Mouse (Mus musculus) hindbrain, embryonic 14.5 days (tissue): ENCODE results near the gene Ctnnbl1. TPM values are rescaled to one million over a fixed set of nuclear protein-coding genes. Genes with fewer than 3 reads are reported as not detected.
A peak's percentile ranks its signal among the peaks of the same experiment; 100 is the strongest.

ENCODE experiments used
- ATAC-seq: fragments of 200-750 bp; cut with Nextera tagmentation; 2 replicates; pipeline ENCODE4 v1.8.0; 2017; ENCODE audit warnings: moderate number of reproducible peaks, mild to moderate bottlenecking, moderate TSS enrichment, moderate library complexity; ENCODE audit not compliant: low FRiP score
- DNase-seq: peaks from one replicate; pipeline ENCODE4 v3.0.0-alpha.2; 2015; ENCODE audit warnings: low spot score
- H3K27ac ChIP-seq: fragments of 300-500 bp; sonication (generic); 2 replicates; pipeline ENCODE4 v1.5.1; 2014; ENCODE audit warnings: mild to moderate bottlenecking, moderate library complexity
- H3K27me3 ChIP-seq: fragments of 300-500 bp; sonication (generic); 2 replicates; pipeline ENCODE4 v1.6.1; 2014; ENCODE audit warnings: mild to moderate bottlenecking, low read length, mixed read lengths; ENCODE audit not compliant: control insufficient read depth, insufficient read depth
- H3K36me3 ChIP-seq: fragments of 300-500 bp; sonication (generic); replicated peaks from 2 replicates; pipeline ENCODE4 v1.6.1; 2014; ENCODE audit not compliant: control insufficient read depth, insufficient read depth
- H3K4me1 ChIP-seq: fragments of 300-500 bp; sonication (generic); replicated peaks from 2 replicates; pipeline ENCODE4 v1.6.1; 2014; ENCODE audit warnings: antibody characterized with exemption, low read length, mixed read lengths; ENCODE audit not compliant: control insufficient read depth, insufficient read depth
- H3K4me2 ChIP-seq: fragments of 300-500 bp; sonication (generic); replicated peaks from 2 replicates; pipeline ENCODE4 v1.6.1; 2014; ENCODE audit warnings: mild to moderate bottlenecking, moderate library complexity
- H3K4me3 ChIP-seq: fragments of 300-500 bp; sonication (generic); replicated peaks from 2 replicates; pipeline ENCODE4 v1.5.1; 2014; ENCODE audit warnings: mild to moderate bottlenecking, low read length
- H3K9ac ChIP-seq: fragments of 300-500 bp; sonication (generic); 2 replicates; pipeline ENCODE4 v1.6.1; 2014
- H3K9me3 ChIP-seq: fragments of 300-500 bp; sonication (generic); 2 replicates; pipeline ENCODE4 v1.6.1; 2016; ENCODE audit warnings: low read length; ENCODE audit not compliant: control insufficient read depth
- WGBS: fragments of 180-500 bp; shearing (Covaris S2); extraction: QIAGEN DNeasy Blood & Tissue Kit; methylation state at CpG from one replicate; pipeline ENCODE4 v1.1.7; 2014; 5-methylcytosine and 5-hydroxymethylcytosine counted together
- polyA plus RNA-seq: library from polyadenylated mRNA; unstranded; fragments of >200 nt; fragmentation: Nextera tagmentation; extraction: Ambion mirVana; gene quantifications from 2 replicates; pipeline ENCODE4 v1.2.1, GENCODE M21; 2014

The Ctnnbl1 gene
- polyA plus RNA-seq, 1 experiment from 2014 or later = 53.3 TPM

DNA sequence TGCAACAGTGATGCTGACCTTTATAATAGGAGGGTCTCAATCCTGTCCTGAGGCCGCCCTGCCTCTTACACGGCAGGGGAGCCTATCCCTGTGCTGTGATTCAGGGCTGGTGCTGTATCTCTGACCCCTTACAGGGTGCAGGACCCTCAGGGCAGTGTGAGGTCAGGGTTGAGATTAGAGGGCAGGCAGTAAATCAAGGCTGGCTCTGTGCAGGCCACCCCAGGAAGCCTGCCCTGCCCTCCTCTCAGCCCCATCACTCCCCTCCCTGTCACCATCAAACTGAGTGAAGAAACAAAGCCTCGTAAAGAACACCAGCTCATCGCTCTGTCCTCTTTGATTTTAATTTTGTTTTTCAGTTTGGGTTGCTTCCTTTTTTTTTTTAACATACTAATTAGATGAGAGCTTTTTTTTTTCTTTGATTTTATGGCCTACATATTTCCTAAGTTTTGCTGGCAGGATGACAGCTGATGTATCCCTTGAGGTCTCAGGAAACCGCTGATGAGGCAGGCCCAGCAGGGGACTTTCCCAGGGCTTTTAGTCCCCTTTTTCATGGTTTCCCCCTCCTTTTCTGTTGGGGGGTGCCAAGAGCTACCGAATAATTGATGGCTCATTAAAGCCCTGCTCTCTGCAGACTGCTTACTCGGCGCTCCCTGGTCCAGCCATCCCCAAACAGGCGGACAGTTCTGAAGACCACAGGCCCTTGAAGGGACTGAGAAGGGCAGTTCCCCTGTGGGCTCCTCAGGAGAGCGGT lies 150.2 kb downstream of the Ctnnbl1 start:
- ATAC-seq = peak; percentile 24; the same call in 1 of the 2 replicates
- H3K27ac ChIP-seq = peak overlapping the region; percentile 45
- no peaks in the 10 kb centered on the region for H3K27me3 ChIP-seq
- H3K4me3 ChIP-seq = no peak overlapping the region
- DNase-seq = peak; percentile 33
- no peak overlapping the region for H3K4me2 ChIP-seq
- H3K4me1 ChIP-seq = peaks cover 43% of the 10 kb centered on the region
- no peaks in the 10 kb centered on the region for H3K9me3 ChIP-seq
- 18% methylated on average over 10 of the region's 10 CpGs for WGBS
- peaks cover 21% of the 10 kb centered on the region for H3K36me3 ChIP-seq
- H3K9ac ChIP-seq = no peak overlapping the region

DNA sequence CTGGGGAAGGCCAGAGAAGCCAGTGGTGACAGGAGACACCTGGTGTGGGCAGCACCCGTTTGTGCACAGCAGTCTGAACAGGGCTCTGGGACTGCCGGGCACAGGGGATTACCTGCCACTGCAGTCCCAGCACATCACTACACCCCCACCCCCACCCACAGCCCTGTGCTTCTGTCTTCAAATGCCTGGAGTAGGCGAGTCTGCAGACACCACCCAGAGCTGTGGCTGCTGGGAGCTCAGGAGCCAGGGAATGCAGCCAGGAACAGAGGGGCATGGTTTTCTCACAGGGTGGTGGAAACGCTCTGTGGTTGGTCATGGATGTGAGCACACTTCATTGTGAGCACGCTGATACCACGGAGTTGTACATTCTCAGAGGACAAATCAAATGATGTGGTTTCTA lies 154.0 kb downstream of the Ctnnbl1 start:
- WGBS = 63% methylated on average over 6 of the region's 6 CpGs
- Histone ChIP-seq H3K27ac (no peak overlapping the region), H3K4me3 (no peak overlapping the region), H3K36me3 (0 out of 2 replicates have a peak, but pooled peaks cover 4% of the 10 kb centered on the region), H3K9ac (no peak overlapping the region), H3K9me3 (no peaks in the 10 kb centered on the region), H3K27me3 (no peaks in the 10 kb centered on the region), H3K4me1 (peaks cover 39% of the 10 kb centered on the region), H3K4me2 (no peak overlapping the region)
- ATAC-seq (no peak), DNase-seq (no peak)

DNA sequence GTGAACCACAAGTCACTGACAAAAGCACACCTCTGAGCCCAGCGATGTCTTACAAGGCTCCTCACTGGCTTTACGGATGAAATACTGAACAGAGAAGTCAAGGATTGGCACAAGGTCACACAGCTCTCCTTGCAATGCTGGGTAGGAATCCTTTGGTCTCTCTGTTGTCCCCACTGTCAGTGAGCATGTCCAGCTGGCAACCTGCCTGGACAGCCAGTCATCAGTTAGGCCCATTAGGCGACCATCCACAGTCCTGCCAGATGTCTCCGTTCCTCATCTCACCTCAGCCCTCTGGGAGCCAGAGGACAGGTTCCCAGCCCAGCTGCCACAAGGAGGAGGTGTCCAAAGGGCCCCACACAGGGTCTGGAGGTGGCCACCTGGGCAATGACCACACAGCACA lies 159.9 kb downstream of the Ctnnbl1 start:
- Histone ChIP-seq H3K27ac (no peak overlapping the region), H3K9ac (no peak overlapping the region), H3K36me3 (no peaks in the 10 kb centered on the region), H3K27me3 (0 out of 2 replicates have a peak, but pooled peaks cover 4% of the 10 kb centered on the region), H3K4me2 (no peak overlapping the region), H3K9me3 (no peaks in the 10 kb centered on the region), H3K4me1 (no peaks in the 10 kb centered on the region; the same call in 1 of the 2 replicates), H3K4me3 (no peak overlapping the region)
- ATAC-seq (0 out of 2 replicates have a peak, but pooled peaks have one; percentile 15), DNase-seq (no peak)
- 75% methylated on average over 4 of the region's 4 CpGs for WGBS

DNA sequence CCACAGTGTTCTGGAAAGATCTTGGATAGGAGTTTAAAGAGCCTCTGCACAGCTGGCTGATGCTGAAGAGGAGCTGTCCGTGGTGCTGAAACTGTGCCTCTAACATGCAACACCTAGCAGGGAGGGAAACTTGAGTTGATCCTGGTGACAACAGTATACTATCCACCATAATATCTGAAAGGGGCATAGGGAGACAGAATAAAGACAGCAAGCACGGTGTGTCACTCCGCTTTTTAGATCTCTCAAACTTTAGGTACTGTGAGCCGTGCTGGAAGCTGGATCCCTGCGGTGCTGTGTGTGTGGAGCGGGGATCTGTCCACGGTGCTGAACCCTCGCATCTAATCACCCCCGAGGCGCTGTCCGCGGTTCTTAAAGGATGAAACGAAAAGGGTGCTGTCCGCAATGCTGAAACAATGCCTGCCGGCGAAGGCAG lies 176.0 kb downstream of the Ctnnbl1 start:
- Histone ChIP-seq H3K27ac (peak overlapping the region; percentile 89), H3K4me1 (peaks cover 45% of the 10 kb centered on the region), H3K27me3 (peaks cover 29% of the 10 kb centered on the region; the same call in 1 of the 2 replicates), H3K9ac (peak overlapping the region; percentile 55), H3K36me3 (no peaks in the 10 kb centered on the region), H3K4me2 (peak overlapping the region; percentile 66), H3K9me3 (no peaks in the 10 kb centered on the region), H3K4me3 (peak overlapping the region; percentile 76)
- DNase-seq = peak; percentile 73
- WGBS = under 1% methylated on average over 16 of the region's 16 CpGs
- ATAC-seq = no peak

DNA sequence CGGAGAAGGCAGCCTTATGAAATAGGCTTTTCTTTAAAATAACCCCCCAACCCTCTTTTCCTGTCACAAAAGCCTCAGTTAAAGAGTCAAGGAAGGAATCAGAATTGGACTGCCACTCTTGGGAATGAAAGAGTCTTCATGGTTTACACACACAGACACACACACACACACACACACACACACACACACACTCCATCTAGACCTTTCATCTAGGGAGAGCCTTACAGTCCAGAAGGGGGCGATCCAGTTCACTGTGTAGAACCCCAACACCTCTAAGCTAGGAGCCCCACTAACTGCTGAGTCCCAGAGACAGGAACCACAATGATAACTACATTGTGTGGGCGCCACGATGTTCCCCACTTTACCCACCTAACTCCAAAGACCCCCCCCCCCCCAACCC lies 176.5 kb downstream of the Ctnnbl1 start:
- Histone ChIP-seq H3K27ac (peak overlapping the region; percentile 89), H3K9me3 (no peaks in the 10 kb centered on the region), H3K4me2 (peak overlapping the region; percentile 66), H3K4me1 (peaks cover 49% of the 10 kb centered on the region), H3K27me3 (peaks cover 29% of the 10 kb centered on the region; the same call in 1 of the 2 replicates), H3K4me3 (peak overlapping the region; percentile 76), H3K9ac (peak overlapping the region; percentile 55), H3K36me3 (no peaks in the 10 kb centered on the region)
- 10% methylated on average over 4 of the region's 4 CpGs for WGBS
- DNase-seq = no peak
- no peak for ATAC-seq

DNA sequence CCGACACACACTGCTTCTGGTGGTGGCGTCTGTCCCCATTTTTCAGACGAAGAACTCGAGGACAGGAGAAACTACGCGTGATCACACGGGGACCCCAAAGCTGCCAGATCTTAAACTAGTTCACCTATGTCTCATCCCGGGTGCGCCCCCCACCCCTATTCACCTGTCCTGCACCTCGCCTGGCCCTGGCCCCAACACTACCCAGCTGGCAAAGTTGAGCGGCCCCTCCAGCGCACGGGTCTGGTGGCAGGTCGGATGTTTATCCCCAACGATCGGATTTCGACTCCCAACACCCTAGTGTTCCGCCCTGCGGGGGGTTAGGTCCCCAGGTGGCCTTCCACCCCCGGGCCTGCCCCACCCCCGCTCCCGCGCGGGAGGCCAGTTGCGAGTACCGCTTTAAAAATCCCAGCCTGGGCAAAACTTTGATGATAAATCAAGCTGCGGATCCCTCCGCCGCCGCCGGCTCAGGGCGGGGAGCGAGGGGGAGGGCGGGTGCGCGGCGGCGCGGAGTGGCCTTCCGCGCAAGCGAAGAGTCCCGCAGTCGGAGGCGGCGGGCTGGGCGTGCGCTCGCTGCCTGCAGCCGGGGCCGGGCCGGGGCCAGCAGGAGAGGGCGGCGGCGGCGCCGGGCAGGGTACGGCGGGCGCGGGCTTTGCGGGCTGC lies 177.0 kb downstream of the Ctnnbl1 start, which contains the start of gene Vstm2l:
Gene Vstm2l, plus strand, starts transcription at position 549 of the 660 bp plus-strand sequence.
- Histone ChIP-seq H3K4me1 (peaks cover 55% of the 10 kb centered on the region), H3K9me3 (no peaks in the 10 kb centered on the region), H3K27me3 (peaks cover 29% of the 10 kb centered on the region; the same call in 1 of the 2 replicates), H3K4me2 (peak within 1 kb of the TSS; percentile 66), H3K9ac (peak within 1 kb of the TSS; percentile 67), H3K4me3 (peak within 1 kb of the TSS; percentile 76), H3K36me3 (no peaks in the 10 kb centered on the region), H3K27ac (peak within 1 kb of the TSS; percentile 89)
- WGBS = 2% methylated on average over 39 of the region's 62 CpGs
- ATAC-seq = peak; percentile 34; the same call in 1 of the 2 replicates
- peak; percentile 78 for DNase-seq

DNA sequence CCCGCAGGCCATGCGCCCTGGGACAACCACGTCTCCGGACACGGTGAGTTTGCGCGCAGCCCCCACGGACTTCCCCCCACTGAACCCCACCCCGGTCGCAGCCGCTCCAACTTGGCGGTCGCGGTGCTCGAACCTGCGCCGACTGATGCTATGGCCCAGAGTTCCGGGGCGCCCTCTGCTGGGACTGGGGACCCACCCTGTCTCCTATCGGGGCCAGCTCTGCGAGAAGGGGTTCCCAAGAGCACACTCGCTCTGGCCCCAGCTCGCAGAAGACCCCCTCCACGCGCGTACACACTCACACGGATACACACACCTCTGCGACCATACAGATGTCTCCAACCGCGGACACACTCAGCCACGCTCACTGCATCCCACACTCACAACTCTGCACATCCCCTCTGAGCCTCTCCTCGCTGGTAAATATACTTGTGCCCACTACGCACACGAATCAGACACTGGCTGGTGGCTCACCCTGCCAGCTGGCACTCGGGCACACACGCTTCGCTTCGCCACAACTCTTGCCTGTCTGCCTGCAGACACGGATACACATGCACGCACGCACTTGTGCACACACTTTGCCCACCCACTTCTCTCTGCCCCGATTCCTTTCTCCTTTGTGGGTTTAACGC lies 177.8 kb downstream of the Ctnnbl1 start:
- WGBS = 32% methylated on average over 43 of the region's 43 CpGs
- Histone ChIP-seq H3K4me1 (peaks cover 60% of the 10 kb centered on the region), H3K9ac (peak overlapping the region; percentile 67), H3K27ac (peak overlapping the region; percentile 89), H3K4me2 (peak overlapping the region; percentile 66), H3K4me3 (peak overlapping the region; percentile 76), H3K9me3 (no peaks in the 10 kb centered on the region), H3K36me3 (no peaks in the 10 kb centered on the region), H3K27me3 (peaks cover 31% of the 10 kb centered on the region; the same call in 1 of the 2 replicates)
- DNase-seq (no peak), ATAC-seq (peak; percentile 35; the same call in 1 of the 2 replicates)

DNA sequence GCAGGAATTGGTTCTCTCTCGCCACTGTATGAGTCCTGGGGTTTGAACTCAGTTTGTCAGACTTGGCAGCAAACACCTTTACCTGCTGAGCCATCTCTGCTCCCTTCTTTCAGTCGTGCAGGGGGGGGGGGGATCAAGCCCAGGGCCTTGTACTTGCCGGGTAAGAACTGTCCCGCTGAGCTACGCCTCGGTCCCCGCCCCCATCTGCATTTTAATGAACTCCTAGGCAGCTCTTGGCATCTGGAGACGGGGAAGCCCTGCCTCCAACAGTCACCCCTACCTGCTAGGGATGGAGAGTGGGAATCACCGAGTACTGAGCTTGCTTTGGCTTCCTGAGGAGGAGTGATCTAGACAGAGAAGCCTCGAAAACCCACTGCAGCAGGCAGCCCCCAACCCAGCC lies 181.3 kb downstream of the Ctnnbl1 start:
- Histone ChIP-seq H3K4me1 (peaks cover 57% of the 10 kb centered on the region), H3K36me3 (no peaks in the 10 kb centered on the region), H3K4me3 (peak overlapping the region; percentile 11; the same call in 1 of the 2 replicates), H3K27me3 (peaks cover 25% of the 10 kb centered on the region; the same call in 1 of the 2 replicates), H3K4me2 (peak overlapping the region; percentile 66), H3K9me3 (no peaks in the 10 kb centered on the region), H3K27ac (no peak overlapping the region; the same call in 1 of the 2 replicates), H3K9ac (peak overlapping the region; percentile 43)
- no peak for DNase-seq
- ATAC-seq = no peak
- WGBS = 8% methylated on average over 10 of the region's 10 CpGs
